In genomic region chr12:76857087-76857486, GRCm38 (mm10) we compare ENCODE assay signal across 27 mouse cellular contexts. TPM values are rescaled to one million over a fixed set of nuclear protein-coding genes. Genes with fewer than 3 reads are reported as not detected.
A peak's percentile ranks its signal among the peaks of the same experiment; 100 is the strongest.
DNase-seq lines count a peak whose midpoint lies in the region; TF ChIP-seq lines count a peak whose summit lies in the region.
"Had no signal": no experiment of that assay in that cellular context is flagged by ENCODE, and none has a peak within 500 bp of the region (broad histone marks: within the 10 kb centered on the region; RNA-seq: fewer than 3 reads in every experiment).

No protein-coding gene starts in this region.

- DNase-seq in adrenal gland, postnatal 14 days: peak; percentile 25
- DNase-seq in adrenal gland, adult (ENCODE audit: inconsistent age in 2 of 2, low spot score in 1 of 2): no peak
- DNase-seq in ES-E14 (ENCODE audit: low read depth, low spot score): no peak
- peak; percentile 58 for DNase-seq in cerebellum, adult 8-10 months
- DNase-seq in cerebellum, postnatal 36 days: peak; percentile 49 to 56
- DNase-seq in right cerebral cortex, postnatal 14 days: no peak
- DNase-seq in urinary bladder, adult 18-20 months (ENCODE audit: low spot score in 2 of 2): no peak
- DNase-seq in gastrocnemius, postnatal 36 days: no peak
- DNase-seq: adrenal gland, postnatal 25 days; gastrocnemius, postnatal 14 days; heart, adult 2 months; heart, postnatal 14 days; kidney, adult 18-20 months; kidney, postnatal 14 days; lung, postnatal 4 days; midbrain, embryonic 14.5 days; right cerebral cortex, postnatal 25 days; thymus, adult 18-20 months; thymus, postnatal 36 days had no signal

- no peak overlapping the region; a peak in 1 of 4 replicates for H3K4me3 ChIP-seq in ES-E14 (ENCODE audit: insufficient read depth in 1 of 2, low read depth in 1 of 2, low read length in 2 of 2, poor library complexity in 1 of 2, severe bottlenecking in 1 of 2)
- H3K4me3 ChIP-seq: embryonic facial prominence, embryonic 10.5 days; forebrain, embryonic 15.5 days; heart, adult 2 months; heart, embryonic 13.5 days; stomach, embryonic 15.5 days had no signal

- H3K9ac ChIP-seq in ES-E14 (ENCODE audit: insufficient read depth, low read depth, low read length, poor library complexity, severe bottlenecking): peak overlapping the region; percentile 25; the same call in 1 of the 2 replicates
- H3K9ac ChIP-seq: forebrain, embryonic 15.5 days; heart, embryonic 13.5 days; stomach, embryonic 15.5 days had no signal

- H3K4me1 ChIP-seq in ES-E14 (ENCODE audit: control insufficient read depth in 2 of 2, insufficient read depth in 2 of 2, low read length in 2 of 2, poor library complexity in 1 of 2): peaks cover 2 to 15% of the 10 kb centered on the region in 2 experiments; a peak in 3 of 4 replicates
- H3K4me1 ChIP-seq: forebrain, embryonic 15.5 days; stomach, embryonic 15.5 days had no signal

- H3K27ac ChIP-seq in ES-E14 (ENCODE audit: insufficient read depth, low read depth, low read length, poor library complexity, severe bottlenecking): no peak overlapping the region
- H3K27ac ChIP-seq: embryonic facial prominence, embryonic 10.5 days; forebrain, embryonic 15.5 days; heart, adult 2 months; heart, embryonic 13.5 days; stomach, embryonic 15.5 days had no signal

- H3K9me3 ChIP-seq in ES-E14 (ENCODE audit: control insufficient read depth, insufficient read depth, low read depth, low read length): no peaks in the 10 kb centered on the region
- H3K9me3 ChIP-seq: embryonic facial prominence, embryonic 10.5 days; forebrain, embryonic 15.5 days; heart, embryonic 13.5 days; stomach, embryonic 15.5 days had no signal

- in situ Hi-C loops in ES-E14 (cut with MboI; ENCODE audit: low sequenced_read_pairs in 2 of 2, unreplicated experiment in 2 of 2): no loop called here

- intact Hi-C loops in gastrocnemius, postnatal 36 days (cut with DNase I): no loop called here

- H3K36me3 ChIP-seq in ES-E14 (ENCODE audit: control insufficient read depth, insufficient read depth, low read length, poor library complexity, severe bottlenecking): no peaks in the 10 kb centered on the region
- H3K36me3 ChIP-seq: embryonic facial prominence, embryonic 10.5 days; forebrain, embryonic 15.5 days; heart, embryonic 13.5 days; stomach, embryonic 15.5 days had no signal

TF ChIP-seq in ES-E14, 5 proteins besides CTCF, POLR2A, EP300 and RAD21:
- TF ChIP-seq MAFK (IDR thresholded peaks at IDR 0.05; ENCODE audit: insufficient read depth, low read depth, low read length) (no peak), ZC3H11A (IDR thresholded peaks at IDR 0.05; ENCODE audit: borderline replicate concordance, low read depth, low read length) (no peak), ZNF384 (IDR thresholded peaks at IDR 0.05; ENCODE audit: low read depth, low read length) (no peak), HCFC1 (IDR thresholded peaks at IDR 0.05; ENCODE audit: borderline replicate concordance, insufficient read depth, low read length) (no peak), CHD2 (IDR thresholded peaks at IDR 0.05; ENCODE audit: low read depth, low read length) (no peak)

RNA-seq across cellular contexts. Expression of gene Rab15, which starts 34.4 kb away (rescaled TPM):
- 1.7 and 4.9 TPM in 2 replicates for total RNA-seq in adrenal gland, postnatal 14 days (2021)
- total RNA-seq in ES-E14 (2012; rRNA removed): 8.8 and 9.5 TPM in 2 replicates
- 1 to 10 TPM; 3.1 to 5.6 TPM for total RNA-seq in gastrocnemius, postnatal 36 days (2021)
- total RNA-seq: common myeloid progenitor, adult 5-6 weeks; liver, adult 2 months; megakaryocyte-erythroid progenitor cell, adult 5-6 weeks; neutrophil, adult 5-6 weeks had no signal

Comparison
In these comparisons a context has a peak if more than half of its experiments do, and no peak if none do; other contexts are left out.
1. DNase-seq: peak in adrenal gland, postnatal 14 days (single experiment), cerebellum, adult 8-10 months (single experiment) and cerebellum, postnatal 36 days (2 of 2); none in adrenal gland, adult (0 of 2), ES-E14 (single experiment), right cerebral cortex, postnatal 14 days (single experiment), urinary bladder, adult 18-20 months (0 of 2) and gastrocnemius, postnatal 36 days (0 of 2).